Mouse (Mus musculus): ENCODE measurements at regions not wholly inside any gene's neighbourhood (a gene's known extent, or its start where the extent isn't known, plus 50 kb on each side); places are given as distances from the start of the nearest gene placed in this dataset.
A peak's percentile ranks its signal among the peaks of the same experiment; 100 is the strongest.

DNA sequence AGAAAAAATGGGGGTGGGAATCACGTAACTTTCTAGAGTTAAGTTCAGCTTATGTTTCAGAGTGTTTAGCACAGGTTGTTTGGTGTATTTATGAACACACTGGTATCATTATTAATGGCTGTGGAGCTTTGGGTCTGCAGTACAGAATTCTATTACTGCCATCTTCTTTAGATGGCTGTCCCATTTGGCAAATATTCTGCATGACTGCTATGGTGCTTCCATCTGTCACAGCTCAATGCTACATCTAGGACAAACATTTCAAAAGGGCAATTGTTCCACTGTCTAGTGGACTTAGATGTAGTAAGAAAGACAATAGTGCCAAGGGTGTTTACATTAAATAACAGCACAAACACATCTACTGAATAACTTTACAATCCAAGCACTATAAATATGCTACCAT, 2536.3 kb downstream of the Pcdh9 start:
- H3K4me1 ChIP-seq = no peaks in the 10 kb centered on the region
- no peaks in the 10 kb centered on the region for H3K27me3 ChIP-seq
- H3K4me3 ChIP-seq = no peak overlapping the region
- 90% methylated on average over 1 of the region's 1 CpGs for WGBS
- no peaks in the 10 kb centered on the region for H3K36me3 ChIP-seq
- H3K9me3 ChIP-seq (replicated peaks) = no peaks in the 10 kb centered on the region
- no peak overlapping the region for H3K4me2 ChIP-seq (replicated peaks)
- no peak overlapping the region for H3K9ac ChIP-seq
- ATAC-seq (ENCODE audit: low FRiP score) = no peak
- H3K27ac ChIP-seq = no peak overlapping the region

DNA sequence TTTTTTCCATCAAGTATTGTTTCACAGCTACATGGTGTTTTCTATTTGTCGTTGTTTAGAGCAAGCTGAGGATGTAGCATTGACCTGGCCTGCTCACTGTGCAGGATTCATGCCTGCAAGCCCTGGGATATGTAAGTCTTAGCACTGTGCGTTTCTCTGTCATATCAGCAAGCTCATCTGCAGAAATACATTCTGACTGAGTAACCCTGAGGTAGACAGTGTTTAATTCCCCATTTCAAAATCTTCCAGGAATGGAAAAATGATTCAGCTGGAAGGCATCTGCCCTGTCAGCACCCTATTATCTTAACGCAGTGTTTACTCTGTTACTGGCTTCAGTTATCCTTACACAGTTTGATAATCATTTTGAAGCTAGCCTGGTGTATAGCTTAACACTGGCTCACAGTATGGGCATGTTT, 2563.8 kb downstream of the Pcdh9 start:
- Histone ChIP-seq H3K4me1 (no peaks in the 10 kb centered on the region), H3K9me3 (replicated peaks) (no peaks in the 10 kb centered on the region), H3K36me3 (no peaks in the 10 kb centered on the region), H3K4me3 (no peak overlapping the region), H3K27ac (peak overlapping the region; percentile 36; the same call in 1 of the 2 replicates), H3K27me3 (no peaks in the 10 kb centered on the region), H3K9ac (no peak overlapping the region), H3K4me2 (replicated peaks) (no peak overlapping the region)
- 64% methylated on average over 3 of the region's 3 CpGs for WGBS
- peak; percentile 81 for ATAC-seq (ENCODE audit: low FRiP score)
